Mouse (Mus musculus) lung, adult 2 months (tissue): ENCODE results near the gene Cyth1.

Experiments
- CTCF ChIP-seq: fragments of 200-500 bp; IDR thresholded peaks from 2 replicates; pipeline ENCODE4 v1.5.1; 2011; ENCODE audit warnings: mild to moderate bottlenecking, low read length, control low read depth; ENCODE audit not compliant: insufficient read depth
- POLR2A ChIP-seq: fragments of 200-500 bp; IDR thresholded peaks from 2 replicates; pipeline ENCODE4 v1.6.1; 2011; ENCODE audit warnings: low read depth, mild to moderate bottlenecking, control low read depth, low read length, borderline replicate concordance; ENCODE audit errors: extremely low read depth

GRCm38 (mm10) chr11:118263146-118263545, 14.8 kb upstream of the Cyth1 start:
- no peak for TF ChIP-seq POLR2A
- TF ChIP-seq CTCF: no peak
